Mouse (Mus musculus) embryonic facial prominence, embryonic 14.5 days (tissue): ENCODE data around the gene 2510039O18Rik. TPM values are rescaled to one million over a fixed set of nuclear protein-coding genes. Genes with fewer than 3 reads are reported as not detected.

Source experiments
- ATAC-seq: fragments of 200-750 bp; cut with Nextera tagmentation; 2 replicates; pipeline ENCODE4 v1.8.0; 2017; ENCODE audit warnings: low read depth, moderate number of reproducible peaks, moderate TSS enrichment
- DNase-seq: peaks from one replicate; pipeline ENCODE4 v3.0.0-alpha.2; 2015; ENCODE audit warnings: low spot score
- H3K27ac ChIP-seq: fragments of 300-500 bp; sonication (generic); replicated peaks from 2 replicates; pipeline ENCODE4 v1.5.1; 2014; ENCODE audit warnings: low read depth, mild to moderate bottlenecking, low read length, moderate library complexity
- H3K27me3 ChIP-seq: fragments of 300-500 bp; sonication (generic); replicated peaks from 2 replicates; pipeline ENCODE4 v1.6.1; 2014; ENCODE audit warnings: low read length; ENCODE audit not compliant: control insufficient read depth, insufficient read depth
- H3K36me3 ChIP-seq: fragments of 300-500 bp; sonication (generic); 2 replicates; pipeline ENCODE4 v1.6.1; 2014; ENCODE audit warnings: low read length, mixed read lengths; ENCODE audit not compliant: control insufficient read depth, insufficient read depth
- H3K4me1 ChIP-seq: fragments of 300-500 bp; sonication (generic); 2 replicates; pipeline ENCODE4 v1.6.1; 2014; ENCODE audit warnings: antibody characterized with exemption, low read length; ENCODE audit not compliant: control insufficient read depth, insufficient read depth
- H3K4me2 ChIP-seq: fragments of 300-500 bp; sonication (generic); 2 replicates; pipeline ENCODE4 v1.6.1; 2014; ENCODE audit warnings: low read depth, mild to moderate bottlenecking, low read length, moderate library complexity, mixed read lengths
- H3K4me3 ChIP-seq: fragments of 300-500 bp; sonication (generic); 2 replicates; pipeline ENCODE4 v1.5.1; 2014; ENCODE audit warnings: low read depth, mild to moderate bottlenecking, low read length
- H3K9ac ChIP-seq: fragments of 300-500 bp; sonication (generic); 2 replicates; pipeline ENCODE4 v1.6.1; 2014; ENCODE audit warnings: low read depth, mild to moderate bottlenecking, low read length, moderate library complexity, mixed read lengths
- H3K9me3 ChIP-seq: fragments of 300-500 bp; sonication (generic); 2 replicates; pipeline ENCODE4 v1.6.1; 2016; ENCODE audit warnings: low read length; ENCODE audit not compliant: control insufficient read depth
- WGBS: fragments of 180-500 bp; shearing (Covaris S2); extraction: QIAGEN DNeasy Blood & Tissue Kit; methylation state at CpG from one replicate; pipeline ENCODE4 v1.1.7; 2014; 5-methylcytosine and 5-hydroxymethylcytosine counted together
- polyA plus RNA-seq: library from polyadenylated mRNA; unstranded; fragments of >200 nt; fragmentation: Nextera tagmentation; extraction: Ambion mirVana; gene quantifications from 2 replicates; pipeline ENCODE4 v1.2.1, GENCODE M21; 2014

The 2510039O18Rik gene
- polyA plus RNA-seq, 1 experiment from 2014 or later, result 23.0 TPM

- Histone ChIP-seq H3K27me3 (no peaks in the 10 kb centered on the region), H3K27ac (no peak overlapping the region), H3K4me3 (no peak overlapping the region), H3K36me3 (no peaks in the 10 kb centered on the region), H3K4me2 (no peak overlapping the region), H3K9ac (no peak overlapping the region), H3K9me3 (no peaks in the 10 kb centered on the region), H3K4me1 (no peaks in the 10 kb centered on the region)
- DNase-seq (no peak), ATAC-seq (no peak)
- WGBS, result 85% methylated on average over 15 of the region's 15 CpGs
Measured at GRCm38 (mm10) chr4:147963623-147964022, 22.9 kb downstream of the 2510039O18Rik start.

- H3K4me1 ChIP-seq, result no peaks in the 10 kb centered on the region
- H3K9ac ChIP-seq, result no peak overlapping the region
- WGBS, result 67% methylated on average over 7 of the region's 7 CpGs
- no peaks in the 10 kb centered on the region for H3K27me3 ChIP-seq
- ATAC-seq, result no peak
- no peak overlapping the region for H3K27ac ChIP-seq
- no peak overlapping the region for H3K4me2 ChIP-seq
- H3K9me3 ChIP-seq, result no peaks in the 10 kb centered on the region
- no peaks in the 10 kb centered on the region for H3K36me3 ChIP-seq
- no peak overlapping the region for H3K4me3 ChIP-seq
- DNase-seq, result no peak
Measured at GRCm38 (mm10) chr4:147965712-147966111, 25.0 kb downstream of the 2510039O18Rik start.

- H3K9ac ChIP-seq, result no peak overlapping the region
- no peak overlapping the region for H3K27ac ChIP-seq
- no peaks in the 10 kb centered on the region for H3K4me1 ChIP-seq
- H3K27me3 ChIP-seq, result no peaks in the 10 kb centered on the region
- H3K36me3 ChIP-seq, result no peaks in the 10 kb centered on the region
- H3K9me3 ChIP-seq, result no peaks in the 10 kb centered on the region
- DNase-seq (no peak), ATAC-seq (no peak)
- WGBS, result 77% methylated on average over 2 of the region's 2 CpGs
- H3K4me2 ChIP-seq, result no peak overlapping the region
- H3K4me3 ChIP-seq, result no peak overlapping the region
Measured at GRCm38 (mm10) chr4:147968816-147969215, 28.1 kb downstream of the 2510039O18Rik start.

- Histone ChIP-seq H3K4me2 (no peak overlapping the region), H3K9me3 (no peaks in the 10 kb centered on the region), H3K27ac (no peak overlapping the region), H3K9ac (no peak overlapping the region), H3K36me3 (no peaks in the 10 kb centered on the region), H3K27me3 (no peaks in the 10 kb centered on the region), H3K4me3 (no peak overlapping the region), H3K4me1 (no peaks in the 10 kb centered on the region)
- no peak for ATAC-seq
- 53% methylated on average over 9 of the region's 9 CpGs for WGBS
- no peak for DNase-seq
Measured at GRCm38 (mm10) chr4:147969337-147969736, 28.6 kb downstream of the 2510039O18Rik start.

- no peak for ATAC-seq
- Histone ChIP-seq H3K4me1 (no peaks in the 10 kb centered on the region), H3K36me3 (no peaks in the 10 kb centered on the region), H3K9me3 (no peaks in the 10 kb centered on the region; the same call in 1 of the 2 replicates), H3K9ac (no peak overlapping the region), H3K27ac (no peak overlapping the region), H3K27me3 (no peaks in the 10 kb centered on the region), H3K4me3 (no peak overlapping the region), H3K4me2 (no peak overlapping the region)
- 70% methylated on average over 3 of the region's 3 CpGs for WGBS
- DNase-seq, result no peak
Measured at GRCm38 (mm10) chr4:147976237-147976636, 35.5 kb downstream of the 2510039O18Rik start.

- ATAC-seq (no peak), DNase-seq (no peak)
- Histone ChIP-seq H3K4me2 (no peak overlapping the region), H3K4me1 (no peaks in the 10 kb centered on the region), H3K36me3 (no peaks in the 10 kb centered on the region), H3K27ac (no peak overlapping the region), H3K27me3 (no peaks in the 10 kb centered on the region), H3K9me3 (no peaks in the 10 kb centered on the region; the same call in 1 of the 2 replicates), H3K9ac (no peak overlapping the region), H3K4me3 (no peak overlapping the region)
- 73% methylated on average over 4 of the region's 4 CpGs for WGBS
Measured at GRCm38 (mm10) chr4:147977726-147978125, 37.0 kb downstream of the 2510039O18Rik start.

GRCm38 (mm10) chr4:147978391-147978790 lies 37.7 kb downstream of the 2510039O18Rik start:
- H3K4me1 ChIP-seq, result no peaks in the 10 kb centered on the region
- H3K9ac ChIP-seq, result no peak overlapping the region
- H3K4me3 ChIP-seq, result no peak overlapping the region
- H3K9me3 ChIP-seq, result no peaks in the 10 kb centered on the region; the same call in 1 of the 2 replicates
- no peak overlapping the region for H3K27ac ChIP-seq
- H3K4me2 ChIP-seq, result no peak overlapping the region
- no peaks in the 10 kb centered on the region for H3K36me3 ChIP-seq
- 92% methylated on average over 6 of the region's 6 CpGs for WGBS
- no peaks in the 10 kb centered on the region for H3K27me3 ChIP-seq
- ATAC-seq (no peak), DNase-seq (no peak)

- Histone ChIP-seq H3K4me1 (no peaks in the 10 kb centered on the region), H3K4me3 (no peak overlapping the region), H3K4me2 (no peak overlapping the region), H3K27ac (no peak overlapping the region), H3K9me3 (no peaks in the 10 kb centered on the region; the same call in 1 of the 2 replicates), H3K27me3 (no peaks in the 10 kb centered on the region), H3K9ac (no peak overlapping the region), H3K36me3 (no peaks in the 10 kb centered on the region)
- DNase-seq, result no peak
- ATAC-seq, result peak; percentile 47; the same call in 1 of the 2 replicates
- 78% methylated on average over 7 of the region's 7 CpGs for WGBS
Measured at GRCm38 (mm10) chr4:147979441-147979860, 38.8 kb downstream of the 2510039O18Rik start.
